Mouse (Mus musculus) embryonic facial prominence, embryonic 11.5 days (tissue): ENCODE data around the gene Fermt1. TPM values are rescaled to one million over a fixed set of nuclear protein-coding genes. Genes with fewer than 3 reads are reported as not detected.
A peak's percentile ranks its signal among the peaks of the same experiment; 100 is the strongest.

Source experiments
- ATAC-seq: fragments of 200-750 bp; cut with Nextera tagmentation; replicated peaks from 2 replicates; pipeline ENCODE4 v1.8.0; 2017; ENCODE audit warnings: low read depth; ENCODE audit not compliant: insufficient number of reproducible peaks, low FRiP score, low TSS enrichment
- DNase-seq: peaks from one replicate; pipeline ENCODE4 v3.0.0-alpha.2; 2015; ENCODE audit warnings: low spot score
- H3K27ac ChIP-seq: fragments of 300-500 bp; sonication (generic); replicated peaks from 2 replicates; pipeline ENCODE4 v1.5.1; 2014; ENCODE audit warnings: mild to moderate bottlenecking, low read depth, low read length, control low read depth
- H3K27me3 ChIP-seq: fragments of 300-500 bp; sonication (generic); 2 replicates; pipeline ENCODE4 v1.6.1; 2014; ENCODE audit warnings: mild to moderate bottlenecking, low read length, moderate library complexity, mixed read lengths; ENCODE audit not compliant: control insufficient read depth, insufficient read depth
- H3K36me3 ChIP-seq: fragments of 300-500 bp; sonication (generic); replicated peaks from 2 replicates; pipeline ENCODE4 v1.6.1; 2014; ENCODE audit warnings: low read depth, mild to moderate bottlenecking, low read length, moderate library complexity, mixed read lengths; ENCODE audit not compliant: control insufficient read depth, insufficient read depth
- H3K4me1 ChIP-seq: fragments of 300-500 bp; sonication (generic); 2 replicates; pipeline ENCODE4 v1.6.1; 2014; ENCODE audit warnings: low read length, mixed read lengths; ENCODE audit not compliant: control insufficient read depth, insufficient read depth
- H3K4me2 ChIP-seq: fragments of 300-500 bp; sonication (generic); 2 replicates; pipeline ENCODE4 v1.6.1; 2014; ENCODE audit warnings: low read depth, mild to moderate bottlenecking, control low read depth, low read length, moderate library complexity
- H3K4me3 ChIP-seq: fragments of 300-500 bp; sonication (generic); 2 replicates; pipeline ENCODE4 v1.5.1; 2014; ENCODE audit warnings: low read depth, low read length, control low read depth
- H3K9ac ChIP-seq: fragments of 300-500 bp; sonication (generic); replicated peaks from 2 replicates; pipeline ENCODE4 v1.6.1; 2014; ENCODE audit warnings: mild to moderate bottlenecking, control low read depth, low read length
- H3K9me3 ChIP-seq: fragments of 300-500 bp; sonication (generic); replicated peaks from 2 replicates; pipeline ENCODE4 v1.6.1; 2016; ENCODE audit warnings: mild to moderate bottlenecking, low read length, inconsistent platforms, mixed read lengths; ENCODE audit not compliant: control insufficient read depth
- WGBS: fragments of 180-500 bp; shearing (Covaris S2); extraction: QIAGEN DNeasy Blood & Tissue Kit; methylation state at CpG from one replicate; pipeline ENCODE4 v1.1.7; 2014; 5-methylcytosine and 5-hydroxymethylcytosine counted together
- polyA plus RNA-seq: library from polyadenylated mRNA; unstranded; fragments of >200 nt; fragmentation: Nextera tagmentation; extraction: Ambion mirVana; gene quantifications from 2 replicates; pipeline ENCODE4 v1.2.1, GENCODE M21; 2014

The Fermt1 gene
- polyA plus RNA-seq, 1 experiment from 2014 or later: 6.6 TPM

GRCm38 (mm10) chr2:132884303-132884967 is 61.3 kb downstream of the Fermt1 start:
- ATAC-seq: no peak
- WGBS: 77% methylated on average over 8 of the region's 8 CpGs

GRCm38 (mm10) chr2:132880844-132881645 is 64.7 kb downstream of the Fermt1 start, which contains the start of gene Lrrn4:
Gene Lrrn4, minus strand, starts transcription at chr2:132880891.
- Histone ChIP-seq H3K9me3 (no peaks in the 10 kb centered on the region), H3K36me3 (no peaks in the 10 kb centered on the region), H3K27me3 (peaks cover 11% of the 10 kb centered on the region), H3K4me1 (peaks cover 3% of the 10 kb centered on the region; the same call in 1 of the 2 replicates), H3K27ac (no peak within 1 kb of the TSS), H3K4me3 (peak within 1 kb of the TSS; percentile 50), H3K9ac (peak within 1 kb of the TSS; percentile 47), H3K4me2 (peak within 1 kb of the TSS; percentile 94)
- DNase-seq: peak; percentile 34
- peak; percentile 21; the same call in 1 of the 2 replicates for ATAC-seq
- 5% methylated on average over 12 of the region's 12 CpGs for WGBS

More at GRCm38 (mm10) chr2:132884303-132884967, 61.3 kb downstream of the Fermt1 start:
- DNase-seq: no peak
- H3K9me3 ChIP-seq: no peaks in the 10 kb centered on the region
- H3K27me3 ChIP-seq: peaks cover 5% of the 10 kb centered on the region
- no peak overlapping the region for H3K4me2 ChIP-seq
- peaks cover 3% of the 10 kb centered on the region; the same call in 1 of the 2 replicates for H3K4me1 ChIP-seq
- H3K36me3 ChIP-seq: no peaks in the 10 kb centered on the region
- H3K4me3 ChIP-seq: no peak overlapping the region
- H3K9ac ChIP-seq: no peak overlapping the region
- no peak overlapping the region for H3K27ac ChIP-seq

GRCm38 (mm10) chr2:132879261-132880044 is 66.3 kb downstream of the Fermt1 start:
- ATAC-seq (peak; percentile 68), DNase-seq (peak; percentile 64)
- no peaks in the 10 kb centered on the region for H3K9me3 ChIP-seq
- H3K9ac ChIP-seq: peak overlapping the region; percentile 47
- H3K4me1 ChIP-seq: peaks cover 3% of the 10 kb centered on the region; the same call in 1 of the 2 replicates
- WGBS: under 1% methylated on average over 55 of the region's 58 CpGs
- H3K27ac ChIP-seq: no peak overlapping the region
- H3K27me3 ChIP-seq: peaks cover 11% of the 10 kb centered on the region
- peak overlapping the region; percentile 94 for H3K4me2 ChIP-seq
- peak overlapping the region; percentile 50 for H3K4me3 ChIP-seq
- no peaks in the 10 kb centered on the region for H3K36me3 ChIP-seq

- H3K36me3 ChIP-seq: no peaks in the 10 kb centered on the region
- H3K9ac ChIP-seq: no peak overlapping the region
- H3K4me3 ChIP-seq: no peak overlapping the region
- 57% methylated on average over 1 of the region's 1 CpGs for WGBS
- ATAC-seq (no peak), DNase-seq (no peak)
- H3K27ac ChIP-seq: no peak overlapping the region
- H3K27me3 ChIP-seq: peaks cover 11% of the 10 kb centered on the region
- H3K4me2 ChIP-seq: no peak overlapping the region
- peaks cover 3% of the 10 kb centered on the region; the same call in 1 of the 2 replicates for H3K4me1 ChIP-seq
- H3K9me3 ChIP-seq: no peaks in the 10 kb centered on the region
These were observed 68.7 kb downstream of the Fermt1 start for GRCm38 (mm10) chr2:132876991-132877390.

- no peak overlapping the region for H3K27ac ChIP-seq
- WGBS: 88% methylated on average over 10 of the region's 10 CpGs
- ATAC-seq: no peak
- H3K27me3 ChIP-seq: no peaks in the 10 kb centered on the region
- no peaks in the 10 kb centered on the region for H3K9me3 ChIP-seq
- no peak overlapping the region for H3K9ac ChIP-seq
- no peak for DNase-seq
- no peak overlapping the region for H3K4me3 ChIP-seq
- no peaks in the 10 kb centered on the region for H3K4me1 ChIP-seq
- no peaks in the 10 kb centered on the region for H3K36me3 ChIP-seq
- H3K4me2 ChIP-seq: no peak overlapping the region
These were observed 71.9 kb downstream of the Fermt1 start for GRCm38 (mm10) chr2:132873657-132874326.

- H3K4me1 ChIP-seq: no peaks in the 10 kb centered on the region
- no peak overlapping the region for H3K27ac ChIP-seq
- no peak overlapping the region for H3K9ac ChIP-seq
- no peaks in the 10 kb centered on the region for H3K27me3 ChIP-seq
- no peak overlapping the region for H3K4me3 ChIP-seq
- no peak for DNase-seq
- no peaks in the 10 kb centered on the region for H3K9me3 ChIP-seq
- H3K4me2 ChIP-seq: no peak overlapping the region
- WGBS: 77% methylated on average over 3 of the region's 3 CpGs
- no peaks in the 10 kb centered on the region for H3K36me3 ChIP-seq
- ATAC-seq: no peak
These were observed 74.0 kb downstream of the Fermt1 start for GRCm38 (mm10) chr2:132871663-132872062.

- no peak overlapping the region for H3K4me2 ChIP-seq
- DNase-seq: no peak
- H3K4me3 ChIP-seq: no peak overlapping the region
- H3K36me3 ChIP-seq: no peaks in the 10 kb centered on the region
- WGBS: 89% methylated on average over 4 of the region's 4 CpGs
- no peaks in the 10 kb centered on the region for H3K9me3 ChIP-seq
- H3K9ac ChIP-seq: no peak overlapping the region
- H3K27ac ChIP-seq: no peak overlapping the region
- H3K4me1 ChIP-seq: no peaks in the 10 kb centered on the region
- ATAC-seq: no peak
- H3K27me3 ChIP-seq: no peaks in the 10 kb centered on the region
These were observed 75.4 kb downstream of the Fermt1 start for GRCm38 (mm10) chr2:132870286-132870685.
